Mouse (Mus musculus) gonadal fat pad, adult 2 months (tissue): ENCODE results near the gene Igfbp4. TPM values are rescaled to one million over a fixed set of nuclear protein-coding genes. Genes with fewer than 3 reads are reported as not detected.

Source experiments
- polyA plus RNA-seq: library from polyadenylated mRNA; depleted of rRNA; stranded (reverse); fragments of >200 nt; gene quantifications from 2 replicates; pipeline ENCODE4 v1.2.3, GENCODE M21; 2012; rRNA removed

Gene Igfbp4
- polyA plus RNA-seq, 1 experiment: 525 TPM

Other genes starting within 250 kb of the Igfbp4 start
- 25.4 and 37.2 TPM in 2 replicates for gene Msl1, start 245.7 kb upstream of the Igfbp4 start, polyA plus RNA-seq
- 22.5 and 22.8 TPM in 2 replicates for gene Casc3, start 236.3 kb upstream of the Igfbp4 start, polyA plus RNA-seq
- 4.0 and 4.9 TPM in 2 replicates for gene Rapgefl1, start 204.5 kb upstream of the Igfbp4 start, polyA plus RNA-seq
- gene Wipf2, start 177.6 kb upstream of the Igfbp4 start, polyA plus RNA-seq: 6.2 and 7.8 TPM in 2 replicates
- 0.35 and 0.56 TPM in 2 replicates for gene Cdc6, start 133.4 kb upstream of the Igfbp4 start, polyA plus RNA-seq
- gene Rara, start 113.4 kb upstream of the Igfbp4 start, polyA plus RNA-seq: 17.0 and 24.3 TPM in 2 replicates
- gene Gjd3, start 58.2 kb upstream of the Igfbp4 start, polyA plus RNA-seq: 0.55 and 1.1 TPM in 2 replicates
- gene Top2a, start 17.1 kb upstream of the Igfbp4 start, polyA plus RNA-seq: 0.92 and 1.7 TPM in 2 replicates
- gene Tns4, start 48.1 kb downstream of the Igfbp4 start, polyA plus RNA-seq: 2.4 and 3.4 TPM in 2 replicates
- gene Ccr7, start 113.8 kb downstream of the Igfbp4 start, polyA plus RNA-seq: 0.61 and 1.7 TPM in 2 replicates
- 19.0 and 19.3 TPM in 2 replicates for gene Smarce1, start 189.8 kb downstream of the Igfbp4 start, polyA plus RNA-seq
- 0.25 and 0.68 TPM in 2 replicates for gene Krt222, start 202.8 kb downstream of the Igfbp4 start, polyA plus RNA-seq
- not detected in 2 replicates for gene Krt24, start 244.0 kb downstream of the Igfbp4 start, polyA plus RNA-seq